Comparison of ENCODE assay signal across 26 mouse cellular contexts in genomic region chr11:105490971-105491370, GRCm38 (mm10). TPM values are rescaled to one million over a fixed set of nuclear protein-coding genes. Genes with fewer than 3 reads are reported as not detected.
"Had no signal": no experiment of that assay in that cellular context is flagged by ENCODE, and none has a peak within 500 bp of the region (broad histone marks: within the 10 kb centered on the region; RNA-seq: fewer than 3 reads in every experiment).

No protein-coding gene starts in this region.

- H3K9ac ChIP-seq: heart, embryonic 12.5 days; hindbrain, embryonic 13.5 days; hindbrain, embryonic 15.5 days; kidney, embryonic 15.5 days; limb, embryonic 12.5 days had no signal

- H3K36me3 ChIP-seq: heart, embryonic 12.5 days; hindbrain, embryonic 13.5 days; hindbrain, embryonic 15.5 days; kidney, embryonic 15.5 days; limb, embryonic 12.5 days had no signal

- H3K9me3 ChIP-seq: heart, embryonic 12.5 days; hindbrain, embryonic 13.5 days; hindbrain, embryonic 15.5 days; kidney, embryonic 15.5 days; limb, embryonic 12.5 days had no signal

- ATAC-seq: forebrain, embryonic 16.5 days; hindbrain, postnatal 0 days; intestine, embryonic 16.5 days had no signal

- H3K27me3 ChIP-seq: heart, embryonic 12.5 days; hindbrain, embryonic 13.5 days; hindbrain, embryonic 15.5 days; kidney, embryonic 15.5 days; limb, embryonic 12.5 days had no signal

- H3K4me3 ChIP-seq: heart, embryonic 12.5 days; hindbrain, embryonic 13.5 days; hindbrain, embryonic 15.5 days; kidney, embryonic 15.5 days; limb, embryonic 12.5 days had no signal

- H3K27ac ChIP-seq: hindbrain, embryonic 13.5 days; hindbrain, embryonic 15.5 days; hindbrain, postnatal 0 days; kidney, embryonic 15.5 days; kidney, postnatal 0 days; limb, embryonic 12.5 days had no signal

- H3K4me2 ChIP-seq: heart, embryonic 12.5 days; hindbrain, embryonic 13.5 days; hindbrain, embryonic 15.5 days; kidney, embryonic 15.5 days; limb, embryonic 12.5 days; liver, embryonic 11.5 days had no signal

- DNase-seq: gastrocnemius, postnatal 14 days; gastrocnemius, postnatal 36 days; heart, adult 18-20 months; heart, postnatal 14 days; heart, postnatal 36 days; kidney, adult 11 months; kidney, adult 2 months; kidney, adult 9 months; kidney, postnatal 14 days; kidney, postnatal 36 days; layer of hippocampus, adult 9-11 months; layer of hippocampus, postnatal 36 days; left cerebral cortex, postnatal 4 days; liver had no signal

RNA-seq across cellular contexts. Expression of gene March10, which starts 34.4 kb away (rescaled TPM):
- polyA plus RNA-seq: intestine, embryonic 14.5 days; large intestine, adult 2 months; limb, embryonic 12.5 days; liver, embryonic 11.5 days had no signal
